Mouse (Mus musculus) liver, postnatal 0 days (tissue): ENCODE measurements around the gene Trim25.

ENCODE experiments used
- CTCF ChIP-seq: sonication (generic); IDR thresholded peaks from 2 replicates; pipeline ENCODE4 v1.5.1; 2016; ENCODE audit warnings: antibody characterized with exemption, low read depth
- EP300 ChIP-seq: IDR thresholded peaks from 2 replicates; pipeline ENCODE4 v1.6.1; 2016; ENCODE audit warnings: antibody characterized with exemption, low read depth, mild to moderate bottlenecking

DNA sequence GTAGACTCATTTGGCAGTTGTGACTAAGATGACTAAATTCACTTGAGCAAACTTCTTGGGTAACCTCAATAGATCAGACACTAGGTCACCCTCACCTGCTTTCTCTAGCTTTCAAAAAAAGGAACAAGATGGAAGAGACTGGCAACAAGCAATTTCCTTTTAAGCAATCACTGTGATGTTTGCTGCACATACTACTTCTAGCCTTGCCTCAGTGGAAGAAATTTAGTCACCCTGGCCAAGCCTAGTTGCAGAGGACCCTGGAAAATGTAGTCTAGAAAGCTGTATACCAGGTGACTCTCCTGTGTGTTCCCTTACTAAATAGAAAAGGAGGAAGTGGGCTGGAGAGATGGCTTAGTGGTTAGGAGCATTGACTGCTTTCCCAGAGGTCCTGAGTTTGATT is 7.2 kb downstream of the Trim25 start:
- TF ChIP-seq CTCF (no peak), EP300 (no peak)
